Mouse (Mus musculus) bone marrow, adult 2 months (tissue): Measurements from ENCODE around the gene Trim29.

ENCODE experiments used
- CTCF ChIP-seq: fragments of 200-500 bp; IDR thresholded peaks from 2 replicates; pipeline ENCODE4 v1.5.1; 2011; ENCODE audit warnings: low read length, control low read depth; ENCODE audit not compliant: control insufficient read depth, insufficient read depth
- POLR2A ChIP-seq: fragments of 200-500 bp; IDR thresholded peaks from 2 replicates; pipeline ENCODE4 v1.6.1; 2011; ENCODE audit warnings: low read depth, mild to moderate bottlenecking, control low read depth, low read length, borderline replicate concordance; ENCODE audit not compliant: control insufficient read depth

- no peak for TF ChIP-seq CTCF
- TF ChIP-seq POLR2A, result no peak
Observed at GRCm38 (mm10) chr9:43357011-43357410, 46.4 kb downstream of the Trim29 start.
